Mouse (Mus musculus) brain, embryonic 18.5 days (tissue): ENCODE results near the gene Srrd.
A peak's percentile ranks its signal among the peaks of the same experiment; 100 is the strongest.

Source experiments
- DNase-seq: peaks from one replicate; pipeline ENCODE4 v3.0.0-alpha.2; 2012; ENCODE audit warnings: low read depth, low spot score

Srrd gene

GRCm38 (mm10) chr5:112359520-112359919 lies 16.7 kb upstream of the Srrd start:
- DNase-seq, result no peak

GRCm38 (mm10) chr5:112356322-112356721 lies 13.5 kb upstream of the Srrd start:
- no peak for DNase-seq

GRCm38 (mm10) chr5:112355910-112356309 lies 13.1 kb upstream of the Srrd start, which contains the start of gene Gm6583:
Gene Gm6583 (minus strand): TSS chr5:112356033.
- DNase-seq, result no peak

GRCm38 (mm10) chr5:112355493-112355892 lies 12.7 kb upstream of the Srrd start:
- no peak for DNase-seq

GRCm38 (mm10) chr5:112349169-112349568 lies 6.3 kb upstream of the Srrd start:
- no peak for DNase-seq

- DNase-seq, result no peak
Measured at GRCm38 (mm10) chr5:112346211-112346965, 3.5 kb upstream of the Srrd start.

GRCm38 (mm10) chr5:112344092-112344960 lies 1.5 kb upstream of the Srrd start:
- DNase-seq, result no peak

GRCm38 (mm10) chr5:112343205-112343595 lies 360 bp upstream of the Srrd start:
- no peak for DNase-seq

GRCm38 (mm10) chr5:112339215-112339614 lies 3.6 kb downstream of the Srrd start:
- no peak for DNase-seq

- DNase-seq, result no peak
Measured at GRCm38 (mm10) chr5:112337004-112337403, 5.8 kb downstream of the Srrd start.

GRCm38 (mm10) chr5:112335473-112335872 lies 7.4 kb downstream of the Srrd start:
- no peak for DNase-seq

GRCm38 (mm10) chr5:112329805-112330564 lies 12.9 kb downstream of the Srrd start:
- no peak for DNase-seq

GRCm38 (mm10) chr5:112327854-112328253 lies 15.0 kb downstream of the Srrd start:
- no peak for DNase-seq

- no peak for DNase-seq
Measured at GRCm38 (mm10) chr5:112326446-112327009, 16.3 kb downstream of the Srrd start.

- DNase-seq, result peak; percentile 90
Measured at GRCm38 (mm10) chr5:112325546-112326445, 17.0 kb downstream of the Srrd start, which contains the start of gene Tfip11. Gene Tfip11 (plus strand): TSS chr5:112326358.

GRCm38 (mm10) chr5:112324637-112325545 lies 17.9 kb downstream of the Srrd start:
- no peak for DNase-seq

- DNase-seq, result no peak
Measured at GRCm38 (mm10) chr5:112323246-112323645, 19.6 kb downstream of the Srrd start.

GRCm38 (mm10) chr5:112321376-112321775 lies 21.5 kb downstream of the Srrd start:
- no peak for DNase-seq

GRCm38 (mm10) chr5:112320936-112321335 lies 21.9 kb downstream of the Srrd start:
- DNase-seq, result no peak
